Mouse (Mus musculus) cerebellum, adult 2 months (tissue): ENCODE data around the gene Cacna2d4.

Experiments
- CTCF ChIP-seq: fragments of 200-500 bp; IDR thresholded peaks from 2 replicates; pipeline ENCODE4 v1.5.1; 2011; ENCODE audit warnings: low read depth, mild to moderate bottlenecking, control low read depth, low read length, moderate library complexity, borderline replicate concordance; ENCODE audit not compliant: insufficient read depth
- POLR2A ChIP-seq: fragments of 200-500 bp; IDR thresholded peaks from 2 replicates; pipeline ENCODE4 v1.6.1; 2011; ENCODE audit warnings: low read length, control low read depth, borderline replicate concordance; ENCODE audit not compliant: insufficient read depth

GRCm38 (mm10) chr6:119363593-119363992, 127.3 kb downstream of the Cacna2d4 start:
- no peak for TF ChIP-seq CTCF
- TF ChIP-seq POLR2A, result no peak
